Mouse (Mus musculus) layer of hippocampus, adult 11-12 months (tissue): ENCODE measurements around the gene Map2k2.
"Not testable (repeated sequence)": the region's sequence is repeated elsewhere in the genome, so short reads cannot be mapped to it uniquely, and the experiment has no call there.

Experiments
- DNase-seq: peaks from one replicate; pipeline ENCODE4 v3.0.0; 2022; ENCODE audit warnings: low spot score

The Map2k2 gene

DNA sequence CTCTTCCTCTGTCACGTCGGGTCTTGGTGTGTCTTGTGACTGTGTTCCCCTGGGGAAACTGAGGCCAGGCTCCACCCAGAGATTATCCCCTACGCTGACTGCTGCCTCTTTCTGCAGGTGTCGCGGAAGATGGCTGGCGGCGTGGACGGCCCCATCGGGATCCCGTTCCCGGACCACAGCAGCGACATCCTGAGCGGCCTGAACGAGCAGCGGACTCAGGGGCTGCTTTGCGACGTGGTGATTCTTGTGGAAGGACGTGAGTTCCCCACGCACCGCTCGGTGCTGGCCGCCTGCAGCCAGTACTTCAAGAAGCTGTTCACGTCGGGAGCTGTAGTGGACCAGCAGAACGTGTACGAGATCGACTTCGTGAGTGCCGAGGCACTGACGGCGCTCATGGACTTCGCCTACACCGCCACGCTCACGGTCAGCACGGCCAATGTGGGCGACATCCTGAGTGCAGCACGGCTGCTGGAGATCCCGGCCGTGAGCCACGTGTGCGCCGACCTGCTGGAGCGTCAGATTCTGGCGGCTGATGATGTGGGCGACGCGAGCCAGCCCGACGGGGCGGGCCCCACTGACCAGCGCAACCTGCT is 38.2 kb downstream of the Map2k2 start:
- DNase-seq = no peak

DNA sequence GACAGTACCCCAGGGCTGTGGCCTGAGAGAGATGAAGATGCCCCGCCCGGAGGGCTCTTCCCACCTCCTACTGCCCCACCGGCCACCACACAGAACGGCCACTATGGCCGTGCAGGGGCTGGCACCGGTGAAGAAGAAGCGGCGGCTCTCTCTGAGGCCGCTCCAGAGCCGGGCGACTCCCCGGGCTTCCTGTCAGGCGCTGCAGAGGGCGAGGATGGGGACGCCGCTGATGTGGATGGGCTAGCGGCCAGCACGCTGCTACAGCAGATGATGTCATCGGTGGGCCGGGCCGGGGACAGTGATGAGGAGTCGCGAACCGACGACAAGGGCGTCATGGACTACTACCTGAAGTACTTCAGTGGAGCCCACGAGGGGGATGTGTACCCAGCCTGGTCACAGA is 39.0 kb downstream of the Map2k2 start:
- DNase-seq = no peak

DNA sequence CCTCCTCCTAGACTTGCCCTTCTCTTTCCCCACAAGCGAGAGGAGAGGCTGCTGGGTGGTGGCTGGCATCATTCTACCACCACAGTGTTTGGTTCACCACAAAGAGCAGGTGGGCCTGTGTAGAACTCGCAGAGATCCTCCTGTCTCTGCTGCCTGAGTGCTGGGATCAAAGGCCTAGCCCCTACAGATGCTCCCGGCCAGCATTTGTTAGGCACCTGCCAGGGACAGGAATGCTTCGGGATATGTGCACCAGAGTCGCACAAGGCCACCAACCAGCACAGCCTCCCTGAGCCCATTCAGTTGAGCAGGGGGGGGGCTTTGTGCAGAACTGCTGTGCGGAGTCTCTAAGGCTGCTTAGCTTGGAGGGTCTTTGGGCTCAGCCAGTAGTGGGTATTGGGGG is 39.6 kb downstream of the Map2k2 start:
- DNase-seq = no peak

DNA sequence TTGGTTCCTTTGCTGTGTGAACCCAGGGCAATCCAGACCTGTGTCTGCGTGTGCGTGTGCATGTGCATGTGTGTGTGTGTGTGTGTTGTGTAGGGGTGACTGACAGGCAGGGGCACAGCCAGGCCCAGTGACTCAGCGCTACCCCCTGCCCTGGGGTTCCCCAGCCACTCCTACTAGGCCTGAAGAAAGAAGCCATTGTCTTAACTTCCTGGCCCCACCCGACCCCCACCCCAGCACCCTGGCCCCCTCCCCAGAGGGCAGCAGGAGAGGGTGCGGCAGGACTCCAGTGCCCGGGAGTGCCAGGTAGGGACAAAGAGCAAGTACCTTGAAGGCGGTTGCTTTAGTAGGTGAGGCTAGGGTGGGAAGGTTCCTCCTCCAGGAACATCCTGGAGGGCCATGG is 40.1 kb downstream of the Map2k2 start:
- DNase-seq = no peak

DNA sequence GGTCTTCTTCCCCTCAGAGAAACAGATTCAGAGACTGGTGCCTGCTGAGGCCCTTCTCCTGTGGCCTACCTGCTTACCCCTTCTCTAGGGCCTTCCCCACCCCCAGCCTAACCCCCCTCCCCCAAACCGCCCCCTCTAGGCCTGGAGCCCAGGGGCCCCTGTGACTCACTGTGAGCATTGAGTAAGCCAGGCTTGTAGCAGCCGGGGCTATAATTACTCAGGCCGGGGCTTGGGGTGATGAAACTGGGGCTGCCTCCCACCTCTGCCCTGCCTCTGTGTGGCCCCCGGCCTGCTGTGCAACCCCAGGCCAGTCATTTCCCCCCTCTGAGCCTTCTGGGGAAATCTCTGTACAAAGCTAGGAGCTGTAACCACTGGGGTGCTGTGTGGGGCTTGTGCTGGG is 40.6 kb downstream of the Map2k2 start:
- no peak for DNase-seq

DNA sequence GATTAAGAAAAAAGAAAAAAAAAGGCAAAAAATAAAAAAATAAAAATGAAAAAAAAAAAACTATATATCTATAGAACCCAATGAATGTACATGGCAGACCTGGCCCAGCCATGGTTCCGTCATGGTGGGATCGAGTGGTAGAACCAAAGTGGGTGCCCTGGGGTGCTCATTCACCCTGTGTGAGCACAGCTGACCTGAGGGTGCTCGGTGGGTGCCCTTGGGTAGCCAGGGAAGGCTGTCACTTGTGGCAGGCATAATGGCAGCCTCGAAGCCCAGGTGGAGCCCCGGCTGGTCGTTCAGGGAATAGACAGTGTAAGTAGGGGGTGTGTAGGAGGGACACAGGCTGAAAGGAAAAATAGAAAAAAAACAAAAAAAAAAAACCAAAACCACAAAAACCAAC is 45.5 kb downstream of the Map2k2 start:
- DNase-seq = no peak

DNA sequence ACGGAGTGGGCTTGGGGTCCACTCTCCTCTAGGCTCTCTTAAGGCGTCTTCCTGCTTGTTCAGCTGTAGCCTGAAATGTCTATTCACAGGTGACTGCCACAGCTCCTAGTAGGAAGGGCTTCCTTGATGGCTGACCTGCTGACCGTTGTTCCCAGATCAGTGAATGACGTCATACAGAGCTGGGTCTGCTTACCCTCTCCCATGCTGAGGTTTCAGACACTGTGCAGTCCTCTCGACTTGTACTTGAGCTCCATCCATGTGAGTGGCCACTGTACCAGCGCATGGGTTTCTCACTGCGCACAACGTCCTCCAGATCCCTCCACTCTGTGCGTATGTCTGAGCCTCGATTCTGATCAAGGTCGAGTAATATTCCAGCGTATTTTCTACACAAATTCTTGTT is 46.9 kb downstream of the Map2k2 start:
- no peak for DNase-seq

DNA sequence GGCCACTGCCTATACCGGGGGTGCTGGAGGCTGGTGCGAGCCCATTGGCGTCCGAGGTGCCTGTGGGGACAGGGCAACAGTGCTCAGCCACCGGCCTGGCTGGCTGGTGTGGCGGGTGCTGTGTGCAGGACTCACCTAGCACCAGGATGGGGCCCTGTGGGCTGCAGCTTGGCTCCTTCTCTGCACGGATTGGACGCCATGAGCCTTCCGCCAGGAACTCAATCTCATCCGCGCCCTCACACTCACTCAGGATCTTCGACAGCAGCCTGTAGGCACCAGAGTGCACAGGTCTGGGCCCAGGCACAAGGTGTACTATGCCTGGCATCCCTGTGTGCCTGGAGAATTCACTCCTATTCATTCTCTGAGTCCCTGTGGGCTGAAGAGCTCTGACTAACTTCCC is 48.6 kb downstream of the Map2k2 start:
- no peak for DNase-seq

DNA sequence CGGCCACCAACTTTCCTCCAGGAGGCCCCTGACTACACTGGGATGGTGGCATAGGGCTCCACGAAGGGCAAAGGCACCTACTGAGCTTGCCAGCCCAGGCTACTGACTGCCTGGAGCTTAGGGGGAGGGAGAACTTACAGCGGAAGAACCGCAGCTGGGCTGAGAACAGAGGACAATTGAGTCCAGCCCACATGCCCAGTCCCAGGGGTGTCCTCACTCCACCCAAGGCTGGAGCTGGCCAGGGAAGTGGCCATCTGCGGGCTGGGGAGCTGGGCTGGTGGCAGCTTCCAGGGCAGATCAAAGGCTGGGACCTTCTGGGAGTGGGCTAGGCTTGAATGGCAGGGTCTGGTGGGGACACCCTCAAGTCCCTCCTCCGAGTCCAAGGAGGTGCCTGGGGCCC is 49.0 kb downstream of the Map2k2 start:
- DNase-seq = no peak

DNA sequence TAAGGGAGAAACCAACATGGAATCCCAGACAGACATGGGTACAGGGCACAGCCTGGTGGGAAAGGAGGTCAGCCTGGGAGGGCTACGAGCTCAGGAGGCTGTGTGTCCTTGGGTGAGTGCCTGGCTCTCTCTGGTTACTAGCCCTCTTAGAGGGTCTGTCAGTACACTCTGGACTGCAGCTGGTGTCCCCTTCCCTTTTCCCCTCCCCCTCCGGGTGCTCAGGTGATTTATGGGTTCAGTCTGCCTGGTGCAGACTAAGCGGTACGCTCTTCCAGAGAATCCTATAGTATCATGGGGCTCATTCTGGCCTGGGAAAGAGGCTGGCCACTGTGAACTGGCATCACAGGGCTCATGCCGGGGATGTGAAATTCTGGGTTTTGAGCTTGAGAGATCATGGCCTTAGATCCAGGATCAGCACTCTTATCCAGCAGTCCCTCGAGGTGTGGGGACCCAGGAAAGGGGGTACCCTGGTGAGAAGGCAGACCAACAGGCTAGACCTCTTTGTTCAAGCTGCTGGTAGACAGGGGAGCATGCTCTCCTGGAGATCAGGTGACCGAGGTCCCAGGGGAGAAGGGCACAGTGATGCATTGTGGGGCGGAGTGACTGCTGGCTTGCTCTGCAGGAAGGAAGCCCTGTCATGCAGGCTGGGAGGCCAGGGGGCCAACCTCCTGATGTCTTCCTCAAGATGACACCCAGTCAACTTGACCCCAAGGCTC is 56.0 kb downstream of the Map2k2 start:
- DNase-seq = no peak

DNA sequence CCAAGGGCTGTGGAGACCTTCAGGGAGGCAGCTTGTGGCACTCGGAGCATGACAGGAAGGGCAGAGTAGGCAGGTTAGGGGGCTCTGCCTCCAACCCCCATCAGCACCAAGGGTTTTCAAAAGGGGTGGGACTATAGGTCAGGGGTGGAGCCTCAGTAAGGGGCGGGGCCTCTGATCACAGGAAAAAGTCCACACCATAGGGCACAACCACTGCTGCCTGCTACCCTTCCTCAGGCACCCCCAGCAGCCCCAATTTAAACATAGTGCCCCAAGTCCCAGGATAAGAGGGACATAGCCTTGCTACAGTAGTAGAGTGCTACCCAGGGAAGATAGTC is 56.6 kb downstream of the Map2k2 start:
- DNase-seq = no peak

DNA sequence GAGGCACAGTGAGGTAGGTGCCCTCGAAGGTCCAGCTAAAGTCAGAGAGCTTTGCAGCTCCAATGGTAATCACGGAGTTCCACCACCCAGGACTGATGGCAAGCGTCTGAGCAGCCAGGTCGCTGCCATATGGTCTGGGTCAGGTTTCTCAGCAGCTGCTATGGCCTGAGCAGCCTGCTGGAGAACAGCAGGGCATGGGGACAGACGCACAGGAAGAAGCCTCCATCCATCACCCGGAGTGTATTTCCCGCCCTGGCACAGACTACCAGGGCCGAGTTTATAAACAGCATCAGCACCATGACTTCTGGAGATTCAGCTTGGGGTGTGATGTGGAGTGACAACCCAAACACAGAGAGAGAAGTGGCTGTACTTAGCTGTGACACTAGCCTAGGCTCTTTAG is 59.4 kb downstream of the Map2k2 start:
- no peak for DNase-seq

DNA sequence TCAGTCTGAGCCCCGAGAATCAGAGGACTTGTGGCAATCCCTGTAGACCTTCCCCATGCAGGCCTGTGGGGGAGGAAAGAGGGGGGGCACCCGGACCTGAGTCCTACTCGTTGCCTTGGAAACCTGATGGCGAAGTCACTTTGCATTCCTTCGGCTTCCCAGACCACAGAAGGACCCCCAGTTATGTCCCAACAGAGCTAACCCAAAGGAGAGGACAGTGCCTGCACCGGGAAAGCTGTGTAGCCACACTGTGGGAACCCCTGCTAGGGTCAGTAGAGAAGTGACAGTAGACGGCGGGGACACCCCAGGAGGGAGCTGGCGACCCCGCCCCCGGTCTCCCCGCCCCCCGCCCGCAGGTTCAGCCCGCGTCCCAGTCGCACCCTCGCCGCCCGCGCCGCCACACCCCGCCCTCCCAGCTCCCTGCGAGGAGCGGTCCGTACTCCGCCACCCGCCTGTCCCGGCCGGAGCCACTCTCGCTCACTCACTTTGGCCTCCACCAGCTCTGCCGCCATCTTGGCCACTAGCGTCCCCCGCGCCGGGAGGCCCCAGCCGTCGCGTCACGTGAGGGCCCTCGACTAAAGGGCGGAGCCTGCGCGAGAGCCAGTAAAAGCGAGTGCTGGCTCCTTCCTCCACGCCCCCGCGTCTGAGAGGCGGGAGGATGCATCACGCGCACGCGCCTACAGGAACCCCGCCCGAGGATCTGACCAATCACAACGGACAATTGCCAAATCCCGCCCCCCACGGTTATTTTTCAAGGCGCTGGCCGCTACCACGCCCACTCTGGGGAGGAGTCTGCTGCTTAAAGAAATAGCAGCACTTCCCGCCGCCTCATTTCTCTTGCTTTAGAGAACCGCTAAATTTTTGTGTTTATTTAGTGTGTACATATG is 61.7 kb downstream of the Map2k2 start, which contains the start of gene Pias4:
Pias4 (minus strand) TSS at position 724 of the 887 bp plus-strand sequence.
- peak; percentile 100 for DNase-seq

DNA sequence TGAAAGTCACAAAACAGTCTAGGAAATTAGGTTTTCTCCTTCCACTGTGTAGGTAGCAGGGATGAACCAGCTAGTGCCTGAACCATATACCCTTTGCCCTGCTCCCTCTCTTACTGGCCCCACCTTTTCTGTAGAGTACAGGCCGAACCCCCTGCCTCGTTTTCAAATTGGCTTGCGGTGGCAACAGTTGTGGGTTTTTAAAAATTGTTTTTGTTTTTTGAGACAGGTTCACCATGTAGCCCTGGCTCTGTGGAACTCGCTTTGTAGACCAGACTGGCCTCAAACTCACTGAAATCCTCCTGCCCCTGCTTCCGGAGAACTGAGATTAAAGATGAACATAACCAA is 62.3 kb downstream of the Map2k2 start:
- no peak for DNase-seq

DNA sequence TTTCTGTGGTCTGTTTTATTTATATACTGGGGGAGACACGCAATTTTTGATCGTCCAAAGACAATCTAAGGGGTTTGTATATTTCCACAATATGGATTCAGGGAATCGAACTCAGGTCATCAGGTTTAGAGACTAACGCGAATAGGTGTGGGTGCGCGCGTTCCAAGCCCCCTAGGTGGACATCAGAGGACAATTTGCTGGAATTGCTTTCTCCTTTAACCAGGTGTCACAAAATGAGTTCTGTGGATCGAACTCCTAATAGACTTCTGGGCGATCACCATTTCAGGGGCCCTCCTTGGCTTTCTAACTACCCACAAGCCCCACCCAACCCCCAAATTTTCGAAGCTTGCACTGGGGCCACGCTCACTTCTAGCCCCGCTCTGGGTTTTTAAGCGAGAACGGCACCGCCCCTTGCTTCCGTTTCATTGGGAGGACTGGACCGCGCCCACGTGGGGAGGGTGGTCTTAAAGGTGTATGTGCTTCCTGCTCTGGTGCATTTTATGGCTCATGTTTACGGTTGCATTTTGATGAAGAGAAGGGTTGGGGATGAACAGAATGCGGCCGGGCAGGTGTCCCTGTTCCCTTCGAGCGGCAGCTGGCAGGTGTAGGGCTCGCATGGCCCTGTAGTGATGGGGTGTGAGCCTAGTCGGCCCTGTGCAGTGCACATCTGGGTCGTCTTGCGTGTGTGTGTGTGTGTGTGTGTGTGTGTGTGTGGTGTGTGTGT is 63.0 kb downstream of the Map2k2 start:
- peak; percentile 83 for DNase-seq

DNA sequence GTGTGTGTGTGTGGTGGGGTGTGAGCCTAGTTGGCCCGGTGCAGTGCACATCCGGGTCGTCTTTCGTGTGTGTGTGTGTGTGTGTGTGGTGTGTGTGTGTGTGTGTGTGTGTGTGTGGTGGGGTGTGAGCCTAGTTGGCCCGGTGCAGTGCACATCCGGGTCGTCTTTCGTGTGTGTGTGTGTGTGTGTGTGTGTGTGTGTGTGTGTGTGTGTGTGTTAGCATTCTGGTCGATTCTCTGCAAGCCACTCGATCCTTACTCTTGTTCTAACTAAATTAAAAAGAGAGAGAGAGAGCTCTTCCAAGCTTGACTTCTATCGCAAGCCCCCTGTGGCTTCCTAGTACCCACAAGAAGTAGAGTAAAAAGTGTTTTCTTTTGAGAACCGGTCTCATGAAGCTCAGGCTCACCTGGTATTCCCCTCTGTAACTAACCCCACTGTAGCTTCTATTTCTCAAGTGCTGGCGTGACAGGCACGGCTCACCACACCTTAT is 63.7 kb downstream of the Map2k2 start:
- DNase-seq = not testable (repeated sequence)

DNA sequence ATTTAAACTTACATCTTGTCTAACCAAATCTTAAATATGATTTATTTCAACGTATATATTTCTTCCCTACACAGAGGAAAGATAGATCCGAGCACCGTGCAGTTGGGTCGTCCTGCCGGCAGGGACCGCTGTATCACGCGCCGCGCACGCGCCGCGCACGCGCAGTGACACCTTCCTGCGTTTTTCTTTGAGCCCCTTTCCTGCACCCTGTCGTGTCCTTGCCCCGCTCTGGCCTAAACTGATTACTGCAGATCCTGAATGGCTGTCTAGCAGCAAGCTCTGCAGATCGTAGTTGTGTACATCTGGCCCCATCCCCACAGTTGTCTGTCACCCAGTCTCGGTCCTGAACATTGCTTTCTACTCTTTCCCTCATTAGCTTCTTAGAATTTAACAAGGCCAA is 67.4 kb downstream of the Map2k2 start:
- peak; percentile 84 for DNase-seq

DNA sequence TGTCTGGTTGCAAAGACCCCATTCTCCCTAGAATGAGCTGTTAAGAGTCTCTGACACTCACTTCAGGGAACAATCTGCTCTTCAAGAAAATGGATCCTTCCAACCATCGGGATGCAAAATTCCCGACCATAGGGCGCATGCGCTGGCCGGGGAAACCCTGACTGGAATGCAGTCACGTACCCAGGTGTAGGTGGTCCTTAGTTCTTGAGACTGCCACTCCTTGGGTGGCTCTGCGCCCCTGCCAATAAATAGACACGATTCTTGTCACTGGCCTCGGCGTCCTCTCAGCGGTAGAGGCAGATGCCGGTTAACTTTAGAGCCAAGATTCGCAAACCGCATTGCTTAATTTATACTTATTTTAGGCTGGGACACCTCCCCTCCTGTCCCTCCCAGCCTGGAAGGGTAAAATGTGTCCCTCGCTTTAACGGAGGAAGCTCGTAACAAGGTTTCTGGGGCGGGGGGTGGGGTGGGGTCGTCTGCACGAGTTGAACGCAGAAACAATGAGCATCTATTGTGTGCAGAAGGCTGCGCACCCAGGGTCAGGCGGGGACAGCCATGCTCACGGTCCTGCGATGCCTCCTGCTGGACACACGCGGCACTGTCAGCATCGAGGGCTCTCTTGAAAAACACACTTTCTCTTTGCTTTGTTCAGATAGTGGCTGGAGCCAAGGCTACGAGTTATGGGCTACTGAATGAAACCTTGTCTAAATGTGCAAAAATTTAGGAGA is 69.1 kb downstream of the Map2k2 start:
- peak; percentile 92 for DNase-seq

DNA sequence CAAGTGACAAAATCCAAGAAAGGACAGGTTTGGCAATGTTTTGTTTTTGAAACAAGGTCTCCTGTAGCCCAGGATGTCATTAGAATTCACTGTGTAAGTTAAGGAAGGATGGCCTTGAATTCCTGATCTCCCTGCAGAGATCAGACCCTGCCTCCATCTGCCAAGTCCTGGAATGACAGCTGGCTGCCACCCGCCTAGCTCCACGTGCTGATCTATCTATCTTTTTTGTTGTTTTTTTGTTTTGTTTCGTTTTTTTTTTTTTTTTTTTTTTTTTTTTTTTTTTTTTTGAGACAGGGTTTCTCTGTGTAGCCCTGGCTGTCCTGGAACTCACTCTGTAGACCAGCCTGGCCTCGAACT is 69.6 kb downstream of the Map2k2 start:
- not testable (repeated sequence) for DNase-seq

DNA sequence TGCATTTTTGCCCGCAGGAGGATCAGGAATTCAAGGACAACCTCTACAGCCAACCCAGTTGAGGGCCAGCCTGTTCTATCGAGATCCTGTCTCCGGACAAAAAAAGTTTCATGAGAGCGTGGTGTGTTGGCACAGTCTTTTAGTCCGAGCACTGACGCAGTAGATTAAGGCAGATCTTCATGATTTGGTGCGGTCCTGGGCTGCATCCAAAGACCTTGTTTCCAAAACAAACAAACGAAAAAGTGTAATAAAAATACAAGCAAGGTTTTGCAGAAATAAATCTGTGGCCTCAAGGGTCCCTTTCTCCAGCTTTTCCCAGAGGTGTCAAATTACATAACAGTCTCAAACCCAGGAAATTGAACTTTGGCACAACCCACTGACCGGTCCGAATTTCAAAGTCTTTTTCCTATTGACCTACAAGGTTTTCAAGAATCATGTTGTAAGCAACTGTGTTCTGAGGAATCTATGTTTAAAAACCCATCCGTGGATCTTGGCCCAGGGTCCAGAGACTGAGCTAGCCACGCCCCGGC is 70.3 kb downstream of the Map2k2 start:
- DNase-seq = no peak

DNA sequence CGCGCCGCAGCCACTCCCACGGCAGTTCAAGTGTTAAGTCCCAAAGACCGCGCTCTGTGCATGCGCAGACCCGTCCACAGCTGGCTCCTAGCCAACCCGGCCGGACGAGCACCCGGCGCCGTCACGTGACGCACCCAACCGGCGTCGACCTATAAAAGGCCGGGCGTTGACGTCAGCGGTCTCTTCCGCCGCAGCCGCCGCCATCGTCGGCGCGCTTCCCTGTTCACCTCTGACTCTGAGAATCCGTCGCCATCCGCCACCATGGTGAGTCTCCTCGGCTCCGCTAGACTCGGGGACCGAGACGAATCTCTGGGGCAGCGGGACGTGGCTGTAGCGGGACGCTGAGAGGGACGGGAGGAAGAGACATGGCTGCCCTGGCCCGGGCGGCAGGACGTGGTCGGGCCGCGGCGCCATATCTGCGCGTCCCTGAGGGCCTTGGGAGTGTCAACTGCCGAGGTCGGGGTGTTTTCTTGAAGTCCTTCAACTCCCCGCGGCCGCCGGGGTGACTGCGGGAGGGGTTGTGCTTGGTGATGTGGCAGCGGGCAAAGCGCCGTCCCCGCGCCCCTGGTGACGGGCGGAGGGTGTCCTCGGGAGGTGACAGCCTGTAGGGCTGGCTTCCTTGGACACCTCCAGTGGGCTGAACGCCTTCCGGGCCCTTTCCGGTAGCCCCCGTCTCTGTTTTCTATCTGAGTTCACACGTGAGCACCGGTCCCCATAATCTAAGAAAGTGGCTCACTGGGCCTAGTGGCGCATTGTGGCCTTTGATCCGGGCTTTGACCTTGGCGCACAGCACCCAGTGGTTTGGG is 71.0 kb downstream of the Map2k2 start, which contains the start of gene Eef2:
Eef2 (plus strand) TSS at position 166 of the 806 bp plus-strand sequence.
- DNase-seq = peak; percentile 99
